Mouse (Mus musculus) right cerebral cortex, adult 2 months (tissue): ENCODE data around the gene Zfp607a.
"Not testable (repeated sequence)": the region's sequence is repeated elsewhere in the genome, so short reads cannot be mapped to it uniquely, and the experiment has no call there.

Source experiments
- DNase-seq, 2 experiments: peaks; one replicate each; pipeline ENCODE4 v3.0.0; 2021 to 2022; ENCODE audit warnings: low spot score in 2 of 2

Gene Zfp607a

GRCm38 (mm10) chr7:27857227-27857626, at the start of gene Zfp607a:
TSS of gene Zfp607a (plus strand) at chr7:27857527.
- no peak for DNase-seq

- DNase-seq, result no peak
Observed at GRCm38 (mm10) chr7:27818526-27819110, 38.7 kb upstream of the Zfp607a start.

GRCm38 (mm10) chr7:27822611-27823010, 34.7 kb upstream of the Zfp607a start:
- no peak for DNase-seq

- DNase-seq, result no peak
Observed at GRCm38 (mm10) chr7:27834131-27834530, 23.2 kb upstream of the Zfp607a start.

- no peak for DNase-seq
Observed at GRCm38 (mm10) chr7:27837896-27838295, 19.4 kb upstream of the Zfp607a start.

DNA sequence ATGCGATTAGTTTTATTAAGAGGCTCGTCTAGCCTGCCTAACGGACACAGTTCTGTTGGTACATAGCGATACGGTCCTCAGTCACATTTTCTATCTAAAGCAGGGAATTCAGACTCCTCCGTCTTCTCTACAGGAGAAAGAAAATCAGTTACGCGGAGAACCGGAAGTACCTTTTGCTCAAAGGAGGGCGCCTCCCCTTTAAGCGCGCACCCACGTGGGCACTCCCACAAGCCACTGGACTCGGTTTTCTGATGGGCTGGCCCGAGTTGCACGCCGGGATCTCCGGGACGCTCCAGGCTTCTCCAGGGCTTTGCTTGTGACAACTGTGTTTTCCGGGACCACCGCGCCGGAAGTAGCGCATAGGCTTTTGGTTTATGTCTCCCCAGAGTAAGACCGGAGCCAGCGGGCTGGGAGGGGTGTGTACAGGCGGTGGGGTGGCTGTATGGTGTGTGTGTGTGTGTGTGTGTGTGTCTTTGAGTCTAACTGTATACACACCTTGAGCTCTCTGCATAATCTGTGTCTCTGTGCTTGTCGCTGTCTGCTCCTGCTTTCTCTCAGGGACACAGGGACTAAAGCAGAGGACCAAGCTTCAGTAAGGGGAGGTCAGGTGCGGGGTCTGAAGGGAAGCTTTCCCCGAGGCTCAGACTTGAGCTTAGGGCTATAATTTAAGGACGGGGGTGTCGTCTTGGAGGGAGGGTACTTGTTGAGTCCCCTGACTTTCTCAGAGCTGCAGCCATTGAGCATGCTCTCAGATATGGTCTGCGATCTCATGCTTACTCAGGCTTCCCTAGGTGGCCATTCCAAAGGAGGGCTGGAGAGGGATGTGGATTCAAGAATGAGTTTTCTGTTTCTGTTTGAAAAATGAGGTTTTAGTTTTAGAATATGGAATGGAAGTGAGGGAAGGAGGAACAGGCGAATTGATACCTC, 18.7 kb upstream of the Zfp607a start, which contains the start of gene Zfp59:
Gene Zfp59, plus strand, starts transcription at position 285 of the 927 bp plus-strand sequence.
- DNase-seq, result peak; percentile 87 to 93

- no peak for DNase-seq
Observed at GRCm38 (mm10) chr7:27839596-27839995, 17.7 kb upstream of the Zfp607a start.

DNA sequence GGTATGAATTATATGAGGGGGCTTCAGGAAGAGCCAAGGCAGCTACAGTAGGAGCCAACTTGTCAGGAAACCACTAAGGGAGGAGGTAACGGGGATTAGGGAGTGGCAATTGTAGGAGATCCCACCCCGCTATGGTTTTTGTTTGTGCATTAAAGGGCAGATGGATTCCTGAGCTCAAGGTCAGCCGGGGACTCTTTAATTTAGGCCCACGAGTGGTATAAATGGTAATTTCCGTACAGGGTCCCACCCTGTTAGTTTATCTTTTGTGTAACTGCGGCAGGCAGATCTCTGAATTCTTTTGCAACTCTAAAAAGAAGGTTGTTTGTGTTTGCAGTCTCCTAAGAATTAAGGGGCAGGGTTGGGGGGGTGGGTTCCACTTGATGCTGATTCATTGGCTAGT, 17.2 kb upstream of the Zfp607a start:
- no peak for DNase-seq

DNA sequence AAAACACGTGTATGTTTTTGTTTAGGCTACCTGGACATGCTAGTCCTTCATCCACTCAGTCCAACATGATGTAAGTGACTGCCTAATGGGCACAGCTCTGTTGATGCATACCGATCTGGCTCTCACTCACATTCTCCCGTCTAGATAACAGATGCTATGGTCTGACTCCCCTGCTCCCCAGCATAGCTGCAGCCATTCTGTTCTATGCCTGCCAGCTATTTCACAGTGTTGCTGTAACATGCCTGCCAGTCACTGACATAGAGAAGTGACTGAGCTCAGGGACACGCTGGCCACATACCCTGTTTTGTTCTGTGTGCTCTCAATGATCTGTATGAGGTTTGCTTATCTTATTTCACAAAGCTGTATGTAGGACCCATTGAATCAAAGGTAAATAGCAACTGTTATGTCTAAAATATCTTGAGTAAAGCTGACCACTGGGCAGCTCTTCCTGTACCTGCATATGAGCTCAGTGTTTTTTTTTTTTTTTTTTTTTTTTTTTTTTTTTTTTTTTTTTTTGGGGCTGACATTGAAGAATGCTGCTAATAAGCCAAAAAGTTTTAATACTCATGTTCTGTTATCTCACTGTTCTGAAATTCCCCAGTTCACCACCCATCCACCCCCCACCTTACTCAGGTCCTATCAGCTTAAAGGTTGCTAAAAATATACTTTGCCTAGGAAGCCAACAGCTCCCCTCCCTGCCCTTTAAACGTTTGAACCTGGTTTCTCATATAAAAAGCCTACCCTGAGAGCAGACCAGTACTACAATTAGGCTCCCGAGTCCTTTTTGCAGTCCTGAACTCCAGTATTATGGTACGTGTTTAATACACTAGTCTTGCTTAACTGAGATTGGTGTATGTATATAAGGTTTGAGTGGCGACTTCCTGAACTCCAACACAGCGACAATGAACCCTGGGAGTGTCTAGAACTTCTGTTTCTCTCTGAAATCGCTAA, 2.2 kb downstream of the Zfp607a start:
- no peak for DNase-seq

DNA sequence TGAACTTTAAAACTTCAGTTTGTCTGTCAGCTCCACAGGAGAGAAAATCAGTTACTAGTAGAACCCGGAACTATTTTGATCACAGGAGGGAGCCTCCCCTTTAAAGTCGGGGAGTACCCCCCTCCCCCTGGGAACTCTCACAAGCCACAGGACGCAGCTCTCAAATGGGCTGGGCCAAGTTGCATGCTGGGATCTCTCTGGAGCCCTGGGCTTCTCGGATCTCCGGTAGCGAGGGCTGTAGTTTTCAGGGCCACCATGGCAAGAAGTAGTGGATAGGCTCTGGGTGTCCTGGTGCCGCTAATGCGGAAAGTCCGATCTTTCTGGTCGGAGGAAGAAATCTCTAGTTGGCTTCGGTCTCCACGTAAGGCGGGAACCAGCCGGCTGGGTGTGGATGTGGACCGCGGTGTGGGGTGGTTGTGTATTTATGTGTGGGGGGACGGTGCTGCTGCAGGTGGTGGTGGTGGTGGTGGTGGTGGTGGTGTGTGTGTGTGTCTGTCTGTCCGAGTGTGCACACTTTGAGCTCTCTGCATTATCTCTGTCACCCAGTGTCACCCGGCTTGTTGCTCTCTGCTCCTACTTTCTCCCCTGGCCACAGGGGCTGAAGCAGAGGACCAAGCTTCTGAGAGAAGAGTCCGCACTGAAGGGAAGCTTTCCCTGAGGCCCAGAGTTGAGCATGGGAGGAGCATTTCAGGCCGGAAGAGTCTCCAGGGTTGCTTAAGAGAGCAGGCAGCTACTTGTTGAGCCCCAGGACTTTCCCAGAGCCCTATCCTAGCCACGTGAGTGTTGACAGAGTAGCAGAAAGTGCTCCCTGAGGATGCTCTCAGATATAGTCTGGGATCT, 3.3 kb downstream of the Zfp607a start:
- DNase-seq, result peak; percentile 27 to 56

DNA sequence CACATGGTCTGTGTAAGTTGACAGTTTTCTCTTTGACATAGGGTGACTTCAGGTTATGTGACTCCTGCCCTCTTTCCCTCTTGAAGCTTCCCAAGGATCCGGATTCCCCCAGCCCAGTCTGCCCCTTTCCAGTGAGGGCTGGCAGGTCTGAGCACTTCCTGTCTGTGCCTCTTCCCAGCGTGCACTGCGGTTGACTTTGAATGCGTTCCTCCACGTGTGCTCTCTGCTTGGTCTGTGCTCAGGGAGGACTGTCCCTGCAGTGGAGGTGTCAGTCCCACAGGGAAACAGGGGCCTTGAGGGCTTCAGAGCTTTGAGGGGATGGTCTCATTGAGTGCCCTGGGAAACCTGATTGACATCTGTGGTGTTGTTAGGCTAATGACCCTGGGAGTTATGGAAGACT, 5.3 kb downstream of the Zfp607a start:
- DNase-seq, result not testable (repeated sequence)

- no peak for DNase-seq
Observed at GRCm38 (mm10) chr7:27881721-27882120, 24.4 kb downstream of the Zfp607a start.

- no peak for DNase-seq
Observed at GRCm38 (mm10) chr7:27900601-27901000, 43.3 kb downstream of the Zfp607a start.

DNA sequence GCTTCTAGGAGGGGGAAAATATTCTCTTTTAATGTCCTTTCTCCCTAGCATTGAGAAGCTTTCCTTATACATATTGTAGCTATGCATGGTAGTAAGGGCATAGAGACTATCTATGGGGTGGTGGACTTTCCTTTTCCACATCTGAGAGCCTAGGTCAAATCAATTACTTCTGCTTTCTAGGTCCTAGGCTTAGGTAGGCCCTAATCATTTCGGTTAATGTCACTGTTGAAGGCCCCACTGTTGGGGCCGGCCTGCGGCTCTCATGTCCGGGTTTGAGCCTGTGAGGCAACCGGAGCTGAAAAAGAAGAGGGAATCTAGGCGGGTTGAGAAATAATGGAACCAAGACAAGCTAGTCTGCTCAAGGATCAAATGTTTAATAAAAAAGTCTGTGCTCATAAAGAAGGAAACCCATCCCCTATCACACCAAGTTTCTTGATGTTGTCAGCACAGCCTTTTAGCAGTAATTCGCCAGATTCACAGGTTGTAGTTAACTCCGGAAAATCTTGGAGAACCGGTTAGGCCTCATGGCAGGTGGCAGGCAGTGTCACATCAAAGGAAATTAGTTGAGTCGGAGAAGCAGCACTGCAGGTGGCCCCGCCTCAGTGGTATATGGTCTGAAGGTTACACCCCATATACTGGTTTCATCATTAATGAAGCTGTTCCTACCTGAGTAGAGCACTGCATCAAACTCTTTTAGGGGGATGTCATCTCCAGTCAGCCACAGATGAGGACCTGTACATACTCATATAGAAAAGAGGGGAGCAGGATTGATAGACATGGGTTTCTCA, 47.9 kb downstream of the Zfp607a start:
- no peak for DNase-seq

DNA sequence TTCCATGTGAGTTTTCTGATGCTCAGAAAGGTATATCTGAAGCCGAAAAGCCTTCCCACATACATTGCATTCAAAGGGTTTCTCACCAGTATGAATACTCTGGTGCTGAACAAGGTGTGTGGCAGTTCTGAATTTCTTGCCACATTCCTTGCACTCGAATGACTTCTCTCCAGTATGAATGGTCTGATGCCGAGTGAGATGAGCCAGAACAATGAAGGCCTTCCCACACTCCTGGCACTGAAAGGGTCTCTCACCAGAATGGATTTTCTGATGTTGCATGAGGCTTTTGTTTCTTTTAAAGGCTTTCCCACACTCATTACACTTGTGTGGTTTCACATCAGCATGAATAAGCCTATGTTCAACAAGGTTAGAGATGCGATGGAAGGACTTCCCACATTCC, 53.6 kb downstream of the Zfp607a start:
- not testable (repeated sequence) for DNase-seq

- not testable (repeated sequence) for DNase-seq
Observed at GRCm38 (mm10) chr7:27927041-27927440, 69.7 kb downstream of the Zfp607a start.

DNA sequence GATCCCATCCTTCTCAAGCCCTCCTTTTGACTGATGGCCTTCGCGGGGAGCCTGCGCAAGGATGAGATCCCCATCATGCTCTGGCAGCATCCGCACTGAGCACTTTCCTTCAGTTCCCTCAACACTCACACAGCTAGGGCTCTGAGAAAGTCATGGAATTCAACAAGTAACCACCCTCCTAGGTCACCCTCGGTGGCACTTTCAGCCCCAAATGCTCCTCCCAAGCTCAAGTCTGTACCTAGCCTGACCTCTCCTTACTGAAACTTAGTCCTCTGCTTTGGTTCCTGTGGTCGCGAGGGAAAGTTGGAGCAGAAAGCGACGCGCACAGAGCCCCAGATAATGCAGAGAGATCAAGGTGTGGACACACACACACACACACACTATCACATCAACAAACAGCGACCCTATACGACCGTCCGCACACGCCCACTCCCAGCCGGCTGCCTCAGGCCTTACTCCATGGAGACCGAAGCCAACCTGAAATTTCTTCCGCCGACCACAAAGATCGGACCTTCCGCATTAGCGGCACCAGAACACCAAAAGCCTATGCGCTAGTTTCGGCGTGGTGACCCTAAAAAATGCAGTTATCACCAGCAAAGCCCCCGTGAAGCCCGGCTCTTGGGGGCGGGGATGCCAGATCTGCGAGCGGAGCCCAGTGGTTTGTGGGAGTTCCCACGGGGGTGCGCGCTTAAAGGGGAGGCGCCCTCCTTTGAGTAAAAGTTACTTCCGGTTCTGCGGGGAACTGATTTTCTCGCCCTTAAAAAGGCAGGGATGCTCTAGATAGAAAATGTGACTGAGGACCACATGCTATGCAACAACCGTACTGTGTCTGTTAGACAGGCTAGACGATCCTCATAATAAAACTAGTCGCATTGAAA, 71.7 kb downstream of the Zfp607a start, which contains the start of gene Zfp974:
Gene Zfp974, minus strand, starts transcription at position 643 of the 878 bp plus-strand sequence.
- DNase-seq, result peak; percentile 55 to 72
